Mouse (Mus musculus) neural tube, embryonic 13.5 days (tissue): ENCODE results near the gene Rinl. TPM values are rescaled to one million over a fixed set of nuclear protein-coding genes. Genes with fewer than 3 reads are reported as not detected.

Source experiments
- ATAC-seq: fragments of 200-750 bp; cut with Nextera tagmentation; 2 replicates; pipeline ENCODE4 v1.8.0; 2017; ENCODE audit warnings: low read depth, mild to moderate bottlenecking, moderate TSS enrichment, moderate library complexity
- H3K27ac ChIP-seq: fragments of 300-500 bp; sonication (generic); replicated peaks from 2 replicates; pipeline ENCODE4 v1.5.1; 2015; ENCODE audit warnings: moderate library complexity, mild to moderate bottlenecking, inconsistent platforms
- H3K27me3 ChIP-seq: fragments of 300-500 bp; sonication (generic); 2 replicates; pipeline ENCODE4 v1.6.1; 2015; ENCODE audit warnings: mild to moderate bottlenecking, inconsistent platforms
- H3K36me3 ChIP-seq: fragments of 300-500 bp; sonication (generic); 2 replicates; pipeline ENCODE4 v1.6.1; 2015; ENCODE audit warnings: mild to moderate bottlenecking, inconsistent platforms
- H3K4me1 ChIP-seq: fragments of 300-500 bp; sonication (generic); replicated peaks from 2 replicates; pipeline ENCODE4 v1.6.1; 2015; ENCODE audit warnings: inconsistent platforms
- H3K4me2 ChIP-seq: fragments of 300-500 bp; sonication (generic); 2 replicates; pipeline ENCODE4 v1.6.1; 2015; ENCODE audit warnings: inconsistent platforms, mild to moderate bottlenecking, moderate library complexity
- H3K4me3 ChIP-seq: fragments of 300-500 bp; sonication (generic); 2 replicates; pipeline ENCODE4 v1.5.1; 2015; ENCODE audit warnings: mild to moderate bottlenecking, inconsistent platforms
- H3K9ac ChIP-seq: fragments of 300-500 bp; sonication (generic); 2 replicates; pipeline ENCODE4 v1.6.1; 2015; ENCODE audit warnings: moderate library complexity, mild to moderate bottlenecking, inconsistent platforms
- H3K9me3 ChIP-seq: fragments of 300-500 bp; sonication (generic); 2 replicates; pipeline ENCODE4 v1.6.1; 2016; ENCODE audit warnings: inconsistent platforms
- WGBS: fragments of 180-500 bp; shearing (Covaris S2); methylation state at CpG from one replicate; pipeline ENCODE4 v1.1.7; 2015; 5-methylcytosine and 5-hydroxymethylcytosine counted together
- polyA plus RNA-seq: library from polyadenylated mRNA; unstranded; fragments of >200 nt; fragmentation: Nextera tagmentation; extraction: Ambion mirVana; gene quantifications from 2 replicates; pipeline ENCODE4 v1.2.1, GENCODE M21; 2015

Rinl gene
- polyA plus RNA-seq, 1 experiment from 2014 or later: 1.7 TPM

GRCm38 (mm10) chr7:28766910-28767309 lies 21.9 kb upstream of the Rinl start:
- Histone ChIP-seq H3K9me3 (no peaks in the 10 kb centered on the region), H3K36me3 (peaks cover 16% of the 10 kb centered on the region), H3K4me1 (peaks cover 41% of the 10 kb centered on the region), H3K27me3 (no peaks in the 10 kb centered on the region), H3K4me3 (peak overlapping the region; percentile 73), H3K4me2 (peak overlapping the region; percentile 74), H3K9ac (peak overlapping the region; percentile 89), H3K27ac (no peak overlapping the region)
- peak; percentile 38 for ATAC-seq
- WGBS: 6% methylated on average over 14 of the region's 14 CpGs

GRCm38 (mm10) chr7:28767462-28767965 lies 21.3 kb upstream of the Rinl start, which contains the start of gene Nfkbib:
Nfkbib (minus strand) TSS chr7:28767512.
- peaks cover 16% of the 10 kb centered on the region for H3K36me3 ChIP-seq
- no peak within 1 kb of the TSS for H3K27ac ChIP-seq
- ATAC-seq: no peak
- 70% methylated on average over 7 of the region's 7 CpGs for WGBS
- no peaks in the 10 kb centered on the region for H3K27me3 ChIP-seq
- peak within 1 kb of the TSS; percentile 74 for H3K4me2 ChIP-seq
- H3K4me1 ChIP-seq: peaks cover 41% of the 10 kb centered on the region
- peak within 1 kb of the TSS; percentile 89 for H3K9ac ChIP-seq
- peak within 1 kb of the TSS; percentile 73 for H3K4me3 ChIP-seq
- no peaks in the 10 kb centered on the region for H3K9me3 ChIP-seq

GRCm38 (mm10) chr7:28769414-28769958 lies 19.3 kb upstream of the Rinl start:
- Histone ChIP-seq H3K9me3 (no peaks in the 10 kb centered on the region), H3K4me2 (no peak overlapping the region), H3K36me3 (peaks cover 14% of the 10 kb centered on the region; the same call in 1 of the 2 replicates), H3K4me1 (peaks cover 47% of the 10 kb centered on the region), H3K4me3 (no peak overlapping the region), H3K27ac (no peak overlapping the region), H3K27me3 (no peaks in the 10 kb centered on the region), H3K9ac (no peak overlapping the region; the same call in 1 of the 2 replicates)
- ATAC-seq: no peak
- 93% methylated on average over 9 of the region's 9 CpGs for WGBS

GRCm38 (mm10) chr7:28770309-28770708 lies 18.5 kb upstream of the Rinl start:
- no peak overlapping the region for H3K4me3 ChIP-seq
- H3K9me3 ChIP-seq: no peaks in the 10 kb centered on the region
- no peaks in the 10 kb centered on the region for H3K27me3 ChIP-seq
- no peak overlapping the region for H3K27ac ChIP-seq
- peaks cover 41% of the 10 kb centered on the region for H3K4me1 ChIP-seq
- WGBS: 86% methylated on average over 3 of the region's 3 CpGs
- no peak overlapping the region for H3K9ac ChIP-seq
- no peak for ATAC-seq
- H3K4me2 ChIP-seq: no peak overlapping the region
- peaks cover 20% of the 10 kb centered on the region; the same call in 1 of the 2 replicates for H3K36me3 ChIP-seq

GRCm38 (mm10) chr7:28771867-28772266 lies 16.9 kb upstream of the Rinl start:
- H3K9me3 ChIP-seq: no peaks in the 10 kb centered on the region
- H3K27me3 ChIP-seq: no peaks in the 10 kb centered on the region
- H3K4me3 ChIP-seq: no peak overlapping the region
- peaks cover 26% of the 10 kb centered on the region for H3K36me3 ChIP-seq
- H3K9ac ChIP-seq: no peak overlapping the region
- peaks cover 33% of the 10 kb centered on the region for H3K4me1 ChIP-seq
- H3K4me2 ChIP-seq: no peak overlapping the region
- H3K27ac ChIP-seq: no peak overlapping the region
- ATAC-seq: no peak
- WGBS: 94% methylated on average over 11 of the region's 11 CpGs

- Histone ChIP-seq H3K9ac (no peak overlapping the region), H3K27me3 (no peaks in the 10 kb centered on the region), H3K4me1 (peaks cover 21% of the 10 kb centered on the region), H3K9me3 (no peaks in the 10 kb centered on the region), H3K27ac (0 out of 2 replicates have a peak overlapping the region, but pooled peaks have one; percentile 61), H3K4me2 (no peak overlapping the region), H3K4me3 (no peak overlapping the region), H3K36me3 (peaks cover 36% of the 10 kb centered on the region)
- WGBS: 85% methylated on average over 3 of the region's 3 CpGs
- ATAC-seq: no peak
These were observed 15.6 kb upstream of the Rinl start for GRCm38 (mm10) chr7:28773163-28773562.

- Histone ChIP-seq H3K9ac (0 out of 2 replicates have a peak overlapping the region, but pooled peaks have one; percentile 26), H3K9me3 (no peaks in the 10 kb centered on the region), H3K27me3 (no peaks in the 10 kb centered on the region), H3K27ac (peak overlapping the region; percentile 61), H3K4me1 (peaks cover 11% of the 10 kb centered on the region), H3K4me2 (no peak overlapping the region), H3K36me3 (peaks cover 36% of the 10 kb centered on the region), H3K4me3 (no peak overlapping the region)
- WGBS: 42% methylated on average over 12 of the region's 12 CpGs
- peak; percentile 66 for ATAC-seq
These were observed 14.6 kb upstream of the Rinl start for GRCm38 (mm10) chr7:28774164-28774563.

GRCm38 (mm10) chr7:28775129-28775528 lies 13.6 kb upstream of the Rinl start:
- no peak overlapping the region; the same call in 1 of the 2 replicates for H3K27ac ChIP-seq
- H3K4me1 ChIP-seq: peaks cover 8% of the 10 kb centered on the region
- no peak overlapping the region for H3K4me2 ChIP-seq
- no peak overlapping the region for H3K4me3 ChIP-seq
- H3K27me3 ChIP-seq: no peaks in the 10 kb centered on the region
- no peak for ATAC-seq
- H3K9me3 ChIP-seq: no peaks in the 10 kb centered on the region
- peaks cover 36% of the 10 kb centered on the region for H3K36me3 ChIP-seq
- 75% methylated on average over 7 of the region's 7 CpGs for WGBS
- no peak overlapping the region for H3K9ac ChIP-seq

- H3K9ac ChIP-seq: no peak overlapping the region
- H3K4me2 ChIP-seq: no peak overlapping the region
- 85% methylated on average over 9 of the region's 9 CpGs for WGBS
- no peak overlapping the region for H3K4me3 ChIP-seq
- no peak for ATAC-seq
- H3K27me3 ChIP-seq: no peaks in the 10 kb centered on the region
- peaks cover 13% of the 10 kb centered on the region for H3K4me1 ChIP-seq
- H3K9me3 ChIP-seq: no peaks in the 10 kb centered on the region
- no peak overlapping the region for H3K27ac ChIP-seq
- H3K36me3 ChIP-seq: peaks cover 39% of the 10 kb centered on the region
These were observed 9.9 kb upstream of the Rinl start for GRCm38 (mm10) chr7:28778825-28779224.

- H3K27ac ChIP-seq: no peak overlapping the region; the same call in 1 of the 2 replicates
- H3K4me1 ChIP-seq: peaks cover 6% of the 10 kb centered on the region
- no peak overlapping the region for H3K4me3 ChIP-seq
- 47% methylated on average over 6 of the region's 6 CpGs for WGBS
- 0 out of 2 replicates have a peak overlapping the region, but pooled peaks have one; percentile 1 for H3K9ac ChIP-seq
- peaks cover 41% of the 10 kb centered on the region for H3K36me3 ChIP-seq
- H3K4me2 ChIP-seq: no peak overlapping the region
- peak; percentile 48; the same call in 1 of the 2 replicates for ATAC-seq
- H3K27me3 ChIP-seq: no peaks in the 10 kb centered on the region
- no peaks in the 10 kb centered on the region for H3K9me3 ChIP-seq
These were observed 8.6 kb upstream of the Rinl start for GRCm38 (mm10) chr7:28780067-28780658.

- H3K36me3 ChIP-seq: peaks cover 48% of the 10 kb centered on the region
- no peak overlapping the region for H3K4me2 ChIP-seq
- H3K4me3 ChIP-seq: no peak overlapping the region
- ATAC-seq: no peak
- no peak overlapping the region; the same call in 1 of the 2 replicates for H3K27ac ChIP-seq
- no peaks in the 10 kb centered on the region for H3K9me3 ChIP-seq
- H3K4me1 ChIP-seq: peaks cover 6% of the 10 kb centered on the region
- H3K9ac ChIP-seq: 0 out of 2 replicates have a peak overlapping the region, but pooled peaks have one; percentile 1
- 87% methylated on average over 7 of the region's 7 CpGs for WGBS
- no peaks in the 10 kb centered on the region for H3K27me3 ChIP-seq
These were observed 7.9 kb upstream of the Rinl start for GRCm38 (mm10) chr7:28780857-28781256.

- no peak overlapping the region for H3K9ac ChIP-seq
- 93% methylated on average over 8 of the region's 8 CpGs for WGBS
These were observed 7.5 kb upstream of the Rinl start for GRCm38 (mm10) chr7:28781261-28781663.

More at GRCm38 (mm10) chr7:28781261-28781663, 7.5 kb upstream of the Rinl start:
- no peaks in the 10 kb centered on the region for H3K9me3 ChIP-seq
- H3K4me1 ChIP-seq: peaks cover 6% of the 10 kb centered on the region
- no peak for ATAC-seq
- H3K27ac ChIP-seq: no peak overlapping the region
- no peaks in the 10 kb centered on the region for H3K27me3 ChIP-seq
- no peak overlapping the region for H3K4me3 ChIP-seq
- H3K4me2 ChIP-seq: no peak overlapping the region
- H3K36me3 ChIP-seq: peaks cover 51% of the 10 kb centered on the region
